Mouse (Mus musculus): ENCODE measurements around the gene Sdccag8.

Gene Sdccag8

DNA sequence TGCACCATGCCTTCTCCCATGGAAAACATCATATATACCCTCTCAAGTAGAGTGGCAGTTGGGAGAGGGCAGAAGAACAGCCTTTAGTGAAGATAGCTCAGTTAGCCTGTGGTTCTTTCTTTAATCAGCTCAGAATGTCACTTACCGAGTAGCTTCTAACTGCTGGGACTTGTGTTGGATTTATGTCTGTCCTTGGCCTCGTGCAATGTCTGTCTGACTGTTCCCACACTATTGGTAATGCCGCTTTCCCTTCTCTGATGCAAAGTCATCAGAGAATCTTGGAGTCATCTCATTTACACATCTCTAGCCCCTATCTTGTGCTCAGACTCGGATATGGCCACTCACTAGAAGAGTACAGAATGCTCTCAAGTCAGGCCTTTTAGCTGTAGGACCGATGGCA is 128.7 kb downstream of the Sdccag8 start:
- no peak for DNase-seq (ENCODE audit: low read depth, low spot score)

GRCm38 (mm10) chr1:176943987-176944386 is 129.5 kb downstream of the Sdccag8 start:
- no peak for DNase-seq (ENCODE audit: low read depth, low spot score)

GRCm38 (mm10) chr1:176944458-176945174 is 130.2 kb downstream of the Sdccag8 start:
- DNase-seq (ENCODE audit: low read depth, low spot score), result peak; percentile 24

DNA sequence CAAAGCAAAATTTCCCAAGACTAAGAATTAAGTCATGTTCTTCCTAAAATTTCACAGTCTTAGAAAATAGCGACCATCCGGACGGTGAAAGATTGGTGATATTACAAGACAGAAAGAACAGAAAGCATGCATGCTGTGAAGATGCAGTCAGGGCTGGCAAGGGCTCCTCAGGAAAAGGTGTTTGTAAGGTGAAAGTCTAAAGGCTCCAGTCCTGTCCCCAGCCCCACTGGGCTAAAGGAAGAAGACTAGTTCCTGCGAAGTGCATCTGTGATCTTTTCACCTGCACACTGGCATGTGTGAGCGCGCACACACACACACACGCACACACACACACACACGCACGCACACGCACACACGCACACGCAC is 130.7 kb downstream of the Sdccag8 start:
- peak; percentile 35 for DNase-seq (ENCODE audit: low read depth, low spot score)

- peak; percentile 47 for DNase-seq (ENCODE audit: low read depth, low spot score)
These were observed 131.8 kb downstream of the Sdccag8 start for GRCm38 (mm10) chr1:176946031-176946795.

DNA sequence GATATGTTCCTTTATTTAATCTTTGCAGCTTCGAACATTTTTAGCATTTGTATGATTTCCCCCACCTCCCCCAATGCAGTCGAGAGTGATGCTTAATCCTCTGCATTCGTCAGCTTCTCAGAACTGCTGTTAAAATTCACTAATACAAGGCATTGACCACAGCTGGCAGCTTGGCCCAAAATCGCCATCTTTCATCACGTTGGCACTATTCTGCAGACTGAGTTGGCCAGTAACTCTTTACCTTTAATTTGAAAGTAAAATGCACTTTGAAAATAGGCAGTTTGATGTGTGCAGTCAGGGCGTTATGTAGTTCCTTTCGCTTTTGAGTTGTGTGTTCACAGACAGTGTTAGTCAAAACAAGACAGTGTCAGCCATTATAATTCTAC is 132.3 kb downstream of the Sdccag8 start:
- peak; percentile 60 for DNase-seq (ENCODE audit: low read depth, low spot score)

DNA sequence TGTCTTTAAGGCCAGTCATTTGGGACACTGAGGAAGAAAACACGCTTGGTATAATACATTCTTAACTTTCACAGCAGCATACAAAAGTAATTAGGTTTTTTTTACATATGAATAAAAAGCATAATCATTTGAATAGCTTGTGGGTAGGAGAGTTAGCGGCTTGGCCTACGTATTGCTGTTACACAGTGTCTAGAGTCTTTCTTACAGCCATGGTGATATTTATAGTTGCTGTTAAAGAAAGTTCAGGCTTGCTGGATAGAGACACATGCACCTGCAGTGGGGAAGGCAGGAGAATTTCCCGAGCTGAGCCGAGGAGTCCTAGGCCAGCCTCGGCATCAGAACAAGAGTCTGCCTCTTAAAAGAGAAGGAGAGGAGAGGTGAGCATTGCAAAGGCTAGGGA is 134.4 kb downstream of the Sdccag8 start:
- no peak for DNase-seq (ENCODE audit: low read depth, low spot score)

DNA sequence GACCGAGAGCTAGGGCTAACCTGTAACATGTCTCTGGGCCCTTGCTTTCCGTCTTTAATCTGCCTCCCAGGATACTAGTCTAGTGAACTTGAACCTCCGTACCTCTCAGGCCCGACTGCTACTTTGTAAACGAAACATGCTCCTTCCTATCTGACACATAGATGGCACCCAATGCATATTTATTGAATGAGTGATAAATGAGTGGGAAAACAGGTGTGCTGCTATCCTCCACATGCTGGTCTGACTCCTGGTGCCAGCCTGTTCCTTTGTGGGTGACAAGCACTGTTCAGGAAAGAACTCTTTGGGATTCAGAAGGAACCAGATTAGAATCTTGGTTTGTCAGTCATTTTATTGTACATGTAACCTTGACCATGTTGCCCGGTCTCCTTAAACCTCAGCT is 134.9 kb downstream of the Sdccag8 start:
- DNase-seq (ENCODE audit: low read depth, low spot score), result peak; percentile 51

DNA sequence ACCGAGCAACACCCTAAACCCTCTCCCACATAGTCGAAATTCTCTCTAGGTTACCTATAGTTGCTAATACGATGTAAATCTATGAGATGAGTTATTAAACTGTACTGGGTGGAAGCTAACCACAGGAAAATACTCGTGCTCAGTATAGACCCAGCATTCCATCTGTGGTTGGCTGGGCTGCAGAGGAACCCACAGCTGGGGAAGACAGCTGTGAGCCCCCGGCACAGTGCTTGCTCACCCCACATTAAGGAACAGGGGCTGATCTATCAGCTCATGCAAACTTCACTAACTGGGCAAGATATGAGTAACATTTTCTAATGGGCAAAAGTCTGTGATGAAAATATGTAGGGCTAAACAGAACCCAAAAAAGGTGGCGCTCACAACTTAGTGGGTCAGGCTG is 135.6 kb downstream of the Sdccag8 start:
- peak; percentile 21 for DNase-seq (ENCODE audit: low read depth, low spot score)

- no peak for DNase-seq (ENCODE audit: low read depth, low spot score)
These were observed 137.4 kb downstream of the Sdccag8 start for GRCm38 (mm10) chr1:176951836-176952235.

- DNase-seq (ENCODE audit: low read depth, low spot score), result no peak
These were observed 143.9 kb downstream of the Sdccag8 start for GRCm38 (mm10) chr1:176958311-176958710.

GRCm38 (mm10) chr1:176961716-176962115 is 147.3 kb downstream of the Sdccag8 start:
- DNase-seq (ENCODE audit: low read depth, low spot score), result no peak

DNA sequence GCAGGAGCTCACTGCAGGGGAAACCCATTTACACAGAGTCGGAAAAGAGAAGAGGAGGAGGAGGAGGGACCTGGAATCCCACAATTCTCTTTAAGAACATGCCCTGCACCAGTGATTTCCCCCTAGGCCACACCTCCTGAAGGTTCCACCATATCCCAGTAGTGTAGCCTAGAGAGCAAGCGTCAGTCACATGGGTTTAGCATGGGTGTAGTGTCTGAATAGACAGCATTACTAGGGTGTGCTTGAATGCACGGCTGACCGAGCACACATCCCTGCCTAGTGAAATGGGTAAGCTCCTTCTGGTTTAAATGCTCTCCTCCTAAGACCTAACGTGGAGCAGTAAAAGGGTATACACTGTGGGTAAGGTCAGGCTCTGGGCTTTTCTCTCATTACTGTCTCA is 148.4 kb downstream of the Sdccag8 start:
- DNase-seq (ENCODE audit: low read depth, low spot score), result no peak

DNA sequence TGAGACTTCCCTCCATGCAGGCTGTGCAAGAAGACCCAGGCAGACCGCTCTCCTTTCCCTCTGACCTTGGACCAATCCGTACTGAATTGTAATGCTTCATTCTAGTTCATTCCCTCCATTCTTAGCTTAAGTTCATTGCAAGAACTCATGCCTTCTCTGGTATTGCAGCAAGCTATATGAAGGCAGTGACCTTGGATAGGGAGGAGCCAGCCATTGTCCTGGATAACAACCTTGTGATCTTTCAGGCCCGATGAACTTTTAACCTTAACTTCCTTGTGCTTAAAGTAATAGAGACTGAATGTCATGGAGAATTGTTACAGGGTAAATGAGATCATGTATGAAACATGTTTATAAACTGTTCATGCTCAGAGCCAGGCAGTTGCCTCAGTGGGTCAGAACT is 152.8 kb downstream of the Sdccag8 start:
- no peak for DNase-seq (ENCODE audit: low read depth, low spot score)

GRCm38 (mm10) chr1:176970635-176971478 is 156.4 kb downstream of the Sdccag8 start:
- DNase-seq (ENCODE audit: low read depth, low spot score), result no peak

DNA sequence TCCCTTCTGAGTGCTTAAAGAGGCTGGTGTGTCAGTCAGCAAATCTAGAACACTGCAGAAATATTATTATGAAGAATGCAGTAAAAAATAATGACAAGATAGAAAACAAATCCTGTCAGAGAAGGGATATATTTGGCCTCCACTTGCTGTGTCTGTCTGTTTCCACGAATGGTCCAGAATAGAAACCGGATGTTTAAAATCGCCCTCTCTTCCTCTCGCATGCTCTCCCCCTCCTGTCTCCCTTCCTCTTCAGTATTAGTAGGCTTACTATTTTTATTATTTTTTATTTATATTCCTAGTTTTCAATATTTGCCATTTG is 157.0 kb downstream of the Sdccag8 start:
- DNase-seq (ENCODE audit: low read depth, low spot score), result no peak

DNA sequence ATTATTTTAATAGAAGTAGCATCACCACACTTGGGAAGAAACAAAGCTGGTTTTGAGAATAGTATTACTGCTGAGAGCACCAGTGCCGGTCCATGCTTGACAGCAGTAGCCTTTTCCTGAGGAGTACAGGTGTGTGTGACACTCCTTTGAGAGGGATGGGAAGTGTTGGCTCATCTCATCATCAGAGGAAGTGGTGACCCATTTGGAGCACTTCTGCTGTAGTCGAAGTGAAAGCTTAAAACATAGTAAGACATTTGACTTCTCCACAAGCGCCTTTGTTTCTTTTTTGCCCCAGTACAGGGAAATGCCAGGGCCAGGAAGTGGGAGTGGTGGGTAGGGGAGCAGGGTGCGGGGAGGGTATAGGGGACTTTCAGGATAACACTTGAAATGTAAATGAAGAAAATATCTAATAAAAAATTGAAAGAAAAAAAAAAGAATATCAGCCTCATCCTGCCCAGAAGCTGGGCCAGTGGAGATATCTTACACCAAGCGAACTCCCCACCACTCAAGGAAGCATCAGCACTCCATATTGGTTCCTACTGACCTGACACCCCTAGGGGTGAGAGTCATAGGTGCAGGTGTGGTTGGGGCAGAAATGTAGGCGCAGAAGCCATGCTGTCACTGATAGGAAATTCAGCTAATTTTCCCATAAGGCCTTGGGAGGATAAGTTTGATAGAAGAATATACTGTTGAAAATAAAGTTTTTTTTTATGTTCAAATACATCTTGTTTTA is 159.1 kb downstream of the Sdccag8 start:
- peak; percentile 38 for DNase-seq (ENCODE audit: low read depth, low spot score)

GRCm38 (mm10) chr1:176979235-176979634 is 164.8 kb downstream of the Sdccag8 start:
- DNase-seq (ENCODE audit: low read depth, low spot score), result no peak

- no peak for DNase-seq (ENCODE audit: low read depth, low spot score)
These were observed 165.7 kb downstream of the Sdccag8 start for GRCm38 (mm10) chr1:176980140-176980539.

DNA sequence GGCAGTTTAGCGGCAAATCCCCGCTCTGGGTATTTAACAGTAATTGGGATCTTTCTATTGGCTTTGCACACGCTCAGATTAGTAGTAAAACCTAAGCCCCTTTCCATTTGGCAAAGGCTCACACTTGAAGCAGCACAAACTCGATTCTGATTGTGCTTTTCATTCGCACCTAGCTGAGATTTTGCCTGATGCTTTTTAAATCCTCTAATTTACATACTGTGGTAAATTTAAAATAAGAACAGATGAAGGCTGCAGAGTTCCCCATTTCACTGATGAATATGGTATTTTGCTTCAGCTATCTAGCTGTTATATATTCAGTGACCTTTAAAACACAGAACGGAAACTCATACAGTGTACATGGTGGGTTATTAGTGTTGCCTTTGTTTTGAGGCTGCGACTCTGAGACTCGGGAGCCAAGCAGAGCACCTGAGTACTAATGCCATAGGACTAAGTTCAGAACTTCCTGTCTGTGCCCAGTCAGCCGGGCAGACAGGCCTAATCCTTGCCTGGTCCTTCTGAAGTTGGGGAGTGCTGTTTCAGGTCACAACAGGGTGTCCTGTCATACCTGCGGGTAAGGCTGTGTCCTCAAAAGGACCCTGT is 166.4 kb downstream of the Sdccag8 start:
- DNase-seq (ENCODE audit: low read depth, low spot score), result peak; percentile 43

GRCm38 (mm10) chr1:176981511-176981910 is 167.1 kb downstream of the Sdccag8 start:
- no peak for DNase-seq (ENCODE audit: low read depth, low spot score)
